Mouse (Mus musculus) cerebellum, adult 11 months (tissue): ENCODE data around the gene Gm13695.
"Not testable (repeated sequence)": the region's sequence is repeated elsewhere in the genome, so short reads cannot be mapped to it uniquely, and the experiment has no call there.

Source experiments
- DNase-seq: peaks from one replicate; pipeline ENCODE4 v3.0.0; 2022

Gm13695 gene

DNA sequence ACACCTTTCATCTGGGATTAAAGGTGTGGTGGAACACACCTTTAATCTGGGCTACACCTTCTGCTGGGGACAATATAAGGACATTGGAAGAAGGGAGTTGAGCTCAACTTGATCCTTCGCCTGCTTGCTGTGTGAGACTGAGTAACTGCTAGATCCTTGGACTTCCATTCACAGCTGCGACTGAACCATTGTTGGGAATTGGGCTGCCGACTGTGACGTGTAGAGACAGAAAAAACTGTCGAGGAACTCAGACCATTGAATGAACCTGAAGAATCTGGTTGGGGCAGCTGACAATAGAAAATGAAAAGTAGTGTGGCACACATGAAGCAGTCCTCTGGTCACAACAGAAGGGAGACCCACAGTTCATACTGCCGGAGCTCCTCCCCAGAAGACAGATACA, at the start of gene Gm13695:
Gm13695 (plus strand) TSS at position 301 of the 400 bp plus-strand sequence.
- DNase-seq, result not testable (repeated sequence)

DNA sequence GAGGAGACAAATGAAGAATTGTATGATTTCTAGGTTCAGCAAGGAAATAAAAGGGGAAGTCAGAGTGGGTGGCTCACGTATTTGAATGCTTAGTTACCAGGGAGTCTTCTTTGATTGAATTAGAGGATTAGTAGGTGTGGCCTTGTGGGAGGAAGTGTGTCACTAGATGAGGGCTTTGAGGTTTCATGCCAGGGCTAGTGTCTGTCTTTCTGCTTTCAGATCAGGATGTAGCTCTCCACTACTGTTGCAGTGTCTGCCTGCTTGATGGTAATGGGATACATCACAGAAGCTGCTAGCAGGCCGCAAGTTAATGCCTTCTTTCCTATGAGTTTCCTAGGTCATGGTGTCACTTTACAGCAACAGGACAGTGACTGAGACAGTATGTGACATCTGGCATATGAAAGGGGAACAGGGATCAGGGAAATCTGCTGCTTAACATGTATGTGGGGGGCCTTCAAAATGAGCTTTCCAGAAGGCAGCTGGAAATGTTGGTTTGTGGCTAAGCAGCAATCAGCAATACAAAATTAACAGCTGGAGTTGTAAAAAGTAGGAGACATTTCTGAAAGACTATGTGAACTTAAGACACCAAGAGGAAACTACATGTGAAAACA, 37.5 kb upstream of the Gm13695 start:
- no peak for DNase-seq

DNA sequence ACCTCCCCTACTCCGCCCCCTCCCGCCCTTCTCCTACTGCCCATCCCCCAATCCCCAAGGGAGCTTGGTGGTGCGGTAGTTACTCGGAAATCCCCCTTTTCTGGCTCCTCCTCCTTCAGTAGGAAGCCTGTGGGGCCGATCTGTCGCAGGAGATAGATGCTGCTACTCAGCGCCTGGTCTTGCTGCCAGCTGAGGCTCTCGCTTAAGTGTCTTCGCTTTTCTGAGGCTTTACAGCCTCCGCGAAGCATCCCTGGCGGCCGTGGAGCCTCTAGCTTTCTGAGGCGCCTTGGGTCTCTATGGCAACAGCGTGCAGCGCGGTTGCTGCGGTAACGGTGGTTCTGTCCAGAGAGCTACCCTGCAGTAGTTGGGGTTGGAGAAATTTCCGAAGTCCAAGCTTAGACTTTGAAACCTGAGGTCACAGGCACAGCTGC, 26.2 kb upstream of the Gm13695 start, which contains the start of gene Zswim2:
Zswim2 (minus strand) TSS at position 298 of the 431 bp plus-strand sequence.
- DNase-seq, result peak; percentile 25

DNA sequence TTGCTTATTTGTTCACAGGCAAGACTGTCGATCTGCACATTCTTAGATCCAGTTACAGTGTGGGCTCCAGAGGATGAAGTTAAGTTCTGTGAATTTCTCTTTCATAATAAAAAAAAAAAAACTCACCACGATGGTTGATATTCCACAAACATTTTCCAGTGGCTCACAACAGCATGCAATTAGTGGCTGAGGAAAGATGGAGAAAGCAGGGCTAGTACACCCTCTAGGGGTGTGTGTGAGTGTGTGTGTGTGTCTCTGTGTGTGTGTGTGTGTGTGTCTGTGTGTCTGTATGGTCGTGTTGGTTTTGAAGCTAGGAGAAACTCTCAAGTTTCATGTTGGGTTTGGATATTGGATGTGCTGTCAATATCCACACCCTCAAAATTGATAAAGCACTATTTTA, 25.7 kb upstream of the Gm13695 start:
- DNase-seq, result no peak

DNA sequence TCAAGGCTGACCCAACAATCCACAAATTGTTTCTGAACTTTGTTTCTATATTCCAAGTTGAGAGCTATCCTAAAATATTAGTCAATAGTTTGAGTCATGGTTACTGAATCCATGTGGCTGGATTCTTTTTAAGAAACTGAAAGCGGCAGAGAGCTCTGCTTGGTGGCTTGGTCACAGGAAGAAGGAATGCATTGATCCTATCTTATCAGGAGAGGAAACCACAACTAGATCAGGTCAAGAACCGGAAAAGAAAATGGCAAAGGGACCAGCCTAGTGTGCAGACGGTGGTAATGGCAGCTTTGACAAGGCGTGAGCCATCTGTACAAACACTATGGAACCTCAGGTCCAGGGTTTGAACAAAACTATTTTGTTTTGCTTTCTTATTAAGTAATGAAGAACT, 25.3 kb upstream of the Gm13695 start:
- DNase-seq, result no peak

DNA sequence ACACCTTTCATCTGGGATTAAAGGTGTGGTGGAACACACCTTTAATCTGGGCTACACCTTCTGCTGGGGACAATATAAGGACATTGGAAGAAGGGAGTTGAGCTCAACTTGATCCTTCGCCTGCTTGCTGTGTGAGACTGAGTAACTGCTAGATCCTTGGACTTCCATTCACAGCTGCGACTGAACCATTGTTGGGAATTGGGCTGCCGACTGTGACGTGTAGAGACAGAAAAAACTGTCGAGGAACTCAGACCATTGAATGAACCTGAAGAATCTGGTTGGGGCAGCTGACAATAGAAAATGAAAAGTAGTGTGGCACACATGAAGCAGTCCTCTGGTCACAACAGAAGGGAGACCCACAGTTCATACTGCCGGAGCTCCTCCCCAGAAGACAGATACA, 11.7 kb upstream of the Gm13695 start, which contains the start of gene Gm13698:
Gm13698 (plus strand) TSS at position 301 of the 400 bp plus-strand sequence.
- not testable (repeated sequence) for DNase-seq

DNA sequence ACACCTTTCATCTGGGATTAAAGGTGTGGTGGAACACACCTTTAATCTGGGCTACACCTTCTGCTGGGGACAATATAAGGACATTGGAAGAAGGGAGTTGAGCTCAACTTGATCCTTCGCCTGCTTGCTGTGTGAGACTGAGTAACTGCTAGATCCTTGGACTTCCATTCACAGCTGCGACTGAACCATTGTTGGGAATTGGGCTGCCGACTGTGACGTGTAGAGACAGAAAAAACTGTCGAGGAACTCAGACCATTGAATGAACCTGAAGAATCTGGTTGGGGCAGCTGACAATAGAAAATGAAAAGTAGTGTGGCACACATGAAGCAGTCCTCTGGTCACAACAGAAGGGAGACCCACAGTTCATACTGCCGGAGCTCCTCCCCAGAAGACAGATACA, 5.9 kb upstream of the Gm13695 start, which contains the start of gene Gm13693:
Gm13693 (plus strand) TSS at position 301 of the 400 bp plus-strand sequence.
- DNase-seq, result not testable (repeated sequence)

DNA sequence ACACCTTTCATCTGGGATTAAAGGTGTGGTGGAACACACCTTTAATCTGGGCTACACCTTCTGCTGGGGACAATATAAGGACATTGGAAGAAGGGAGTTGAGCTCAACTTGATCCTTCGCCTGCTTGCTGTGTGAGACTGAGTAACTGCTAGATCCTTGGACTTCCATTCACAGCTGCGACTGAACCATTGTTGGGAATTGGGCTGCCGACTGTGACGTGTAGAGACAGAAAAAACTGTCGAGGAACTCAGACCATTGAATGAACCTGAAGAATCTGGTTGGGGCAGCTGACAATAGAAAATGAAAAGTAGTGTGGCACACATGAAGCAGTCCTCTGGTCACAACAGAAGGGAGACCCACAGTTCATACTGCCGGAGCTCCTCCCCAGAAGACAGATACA, 5.7 kb downstream of the Gm13695 start, which contains the start of gene Gm13696:
Gm13696 (plus strand) TSS at position 301 of the 400 bp plus-strand sequence.
- DNase-seq, result not testable (repeated sequence)

DNA sequence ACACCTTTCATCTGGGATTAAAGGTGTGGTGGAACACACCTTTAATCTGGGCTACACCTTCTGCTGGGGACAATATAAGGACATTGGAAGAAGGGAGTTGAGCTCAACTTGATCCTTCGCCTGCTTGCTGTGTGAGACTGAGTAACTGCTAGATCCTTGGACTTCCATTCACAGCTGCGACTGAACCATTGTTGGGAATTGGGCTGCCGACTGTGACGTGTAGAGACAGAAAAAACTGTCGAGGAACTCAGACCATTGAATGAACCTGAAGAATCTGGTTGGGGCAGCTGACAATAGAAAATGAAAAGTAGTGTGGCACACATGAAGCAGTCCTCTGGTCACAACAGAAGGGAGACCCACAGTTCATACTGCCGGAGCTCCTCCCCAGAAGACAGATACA, 11.5 kb downstream of the Gm13695 start, which contains the start of gene Gm13694:
Gm13694 (plus strand) TSS at position 301 of the 400 bp plus-strand sequence.
- DNase-seq, result not testable (repeated sequence)

DNA sequence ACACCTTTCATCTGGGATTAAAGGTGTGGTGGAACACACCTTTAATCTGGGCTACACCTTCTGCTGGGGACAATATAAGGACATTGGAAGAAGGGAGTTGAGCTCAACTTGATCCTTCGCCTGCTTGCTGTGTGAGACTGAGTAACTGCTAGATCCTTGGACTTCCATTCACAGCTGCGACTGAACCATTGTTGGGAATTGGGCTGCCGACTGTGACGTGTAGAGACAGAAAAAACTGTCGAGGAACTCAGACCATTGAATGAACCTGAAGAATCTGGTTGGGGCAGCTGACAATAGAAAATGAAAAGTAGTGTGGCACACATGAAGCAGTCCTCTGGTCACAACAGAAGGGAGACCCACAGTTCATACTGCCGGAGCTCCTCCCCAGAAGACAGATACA, 17.3 kb downstream of the Gm13695 start, which contains the start of gene Gm13697:
Gm13697 (plus strand) TSS at position 301 of the 400 bp plus-strand sequence.
- DNase-seq, result not testable (repeated sequence)

DNA sequence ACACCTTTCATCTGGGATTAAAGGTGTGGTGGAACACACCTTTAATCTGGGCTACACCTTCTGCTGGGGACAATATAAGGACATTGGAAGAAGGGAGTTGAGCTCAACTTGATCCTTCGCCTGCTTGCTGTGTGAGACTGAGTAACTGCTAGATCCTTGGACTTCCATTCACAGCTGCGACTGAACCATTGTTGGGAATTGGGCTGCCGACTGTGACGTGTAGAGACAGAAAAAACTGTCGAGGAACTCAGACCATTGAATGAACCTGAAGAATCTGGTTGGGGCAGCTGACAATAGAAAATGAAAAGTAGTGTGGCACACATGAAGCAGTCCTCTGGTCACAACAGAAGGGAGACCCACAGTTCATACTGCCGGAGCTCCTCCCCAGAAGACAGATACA, 23.1 kb downstream of the Gm13695 start, which contains the start of gene Gm13691:
Gm13691 (plus strand) TSS at position 301 of the 400 bp plus-strand sequence.
- DNase-seq, result not testable (repeated sequence)

DNA sequence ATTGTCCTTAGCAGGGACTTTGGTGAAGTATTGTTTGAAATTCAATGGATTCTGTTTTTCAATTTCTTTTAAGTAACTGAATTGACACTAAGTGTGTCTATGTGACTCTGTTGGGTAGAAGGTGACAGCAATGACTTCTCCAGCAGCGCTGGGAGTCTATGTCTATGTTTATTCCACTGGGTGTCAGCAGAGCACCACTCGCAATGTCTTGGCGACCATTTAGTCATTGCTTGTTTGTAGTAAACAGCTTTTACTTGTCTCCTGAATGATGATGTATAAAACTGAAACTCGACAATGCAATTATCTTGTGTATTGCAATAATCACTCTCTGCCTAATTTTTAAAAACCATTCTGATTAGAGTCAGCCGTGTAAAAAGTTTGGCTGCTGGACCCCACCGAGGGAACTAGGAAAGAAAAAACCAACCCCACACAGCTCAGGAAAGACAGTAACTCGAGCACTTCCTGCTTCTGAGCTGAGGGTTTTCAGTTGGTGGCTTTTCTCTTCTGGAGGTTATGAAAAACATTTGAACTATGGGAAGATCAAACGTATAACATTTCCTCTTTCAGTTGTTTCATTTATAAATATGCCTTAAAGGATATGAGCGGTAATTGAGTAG, 26.6 kb downstream of the Gm13695 start:
- not testable (repeated sequence) for DNase-seq

DNA sequence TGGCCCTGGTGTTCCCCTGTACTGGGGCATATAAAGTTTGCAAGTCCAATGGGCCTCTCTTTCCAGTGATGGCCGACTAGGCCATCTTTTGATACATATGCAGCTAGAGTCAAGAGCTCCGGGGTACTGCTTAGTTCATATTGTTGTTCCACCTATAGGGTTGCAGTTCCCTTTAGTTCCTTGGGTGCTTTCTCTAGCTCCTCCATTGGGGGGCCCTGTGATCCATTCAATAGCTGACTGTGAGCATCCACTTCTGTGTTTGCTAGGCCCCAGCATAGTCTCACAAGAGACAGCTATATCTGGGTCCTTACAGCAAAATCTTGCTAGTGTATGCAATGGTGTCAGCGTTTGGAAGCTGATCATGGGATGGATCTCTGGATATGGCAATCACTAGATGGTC, 27.4 kb downstream of the Gm13695 start:
- DNase-seq, result not testable (repeated sequence)

DNA sequence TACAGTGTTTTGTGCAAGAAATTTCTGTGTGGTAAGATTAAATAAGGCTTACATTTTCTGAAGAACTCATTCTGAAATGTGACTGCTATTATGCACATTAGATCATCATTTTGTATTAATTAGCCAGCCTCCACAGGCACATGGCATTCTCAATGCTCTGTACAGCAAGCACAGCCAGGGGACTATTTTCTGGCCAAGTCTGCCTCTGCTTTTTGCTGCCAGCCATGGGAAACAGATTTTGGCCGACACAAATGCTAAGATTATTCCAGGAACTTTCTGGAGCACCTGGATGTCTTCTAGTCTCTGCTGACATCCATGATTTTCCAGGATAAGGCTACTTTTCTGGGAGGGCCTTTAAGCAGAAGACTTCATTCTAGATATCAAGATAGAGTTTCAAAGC, 41.8 kb downstream of the Gm13695 start:
- no peak for DNase-seq

DNA sequence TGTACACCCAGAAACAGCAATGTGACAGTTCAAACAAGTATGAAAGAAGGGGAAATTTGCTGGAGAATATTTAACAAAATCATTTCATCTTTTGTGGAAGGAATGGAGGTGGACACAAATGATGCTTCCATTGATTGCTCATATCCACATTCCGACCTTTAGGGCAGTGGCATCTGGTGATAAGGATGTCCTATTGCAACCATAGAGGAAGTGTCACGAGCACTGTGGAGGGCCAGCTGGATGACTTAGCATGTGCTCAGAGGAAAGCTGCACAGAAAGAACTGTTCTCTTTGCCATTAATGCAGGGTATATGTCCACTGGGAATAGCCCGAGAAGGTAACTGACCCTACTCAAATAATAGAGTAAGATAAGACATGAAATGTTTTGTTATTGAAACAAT, 42.7 kb downstream of the Gm13695 start:
- DNase-seq, result no peak

DNA sequence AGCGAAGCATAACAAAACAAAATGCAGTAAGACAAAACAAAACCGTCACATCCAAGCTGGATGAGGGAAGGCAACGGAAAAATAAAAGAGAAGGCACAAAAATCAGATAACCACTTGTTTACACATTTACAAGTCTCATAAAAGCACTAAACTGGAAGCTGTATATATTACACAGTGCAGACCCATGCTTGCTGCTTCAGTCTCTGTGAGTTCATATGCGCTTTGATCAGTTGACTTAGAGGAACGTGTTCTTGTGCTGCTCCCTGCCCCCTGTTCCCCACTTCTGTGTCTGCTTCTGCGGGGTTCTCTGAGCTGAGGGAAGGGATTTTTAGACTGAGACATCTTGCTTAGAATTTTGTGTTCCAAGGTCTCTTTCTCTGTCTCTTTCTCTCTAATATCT, 47.5 kb downstream of the Gm13695 start:
- DNase-seq, result no peak

DNA sequence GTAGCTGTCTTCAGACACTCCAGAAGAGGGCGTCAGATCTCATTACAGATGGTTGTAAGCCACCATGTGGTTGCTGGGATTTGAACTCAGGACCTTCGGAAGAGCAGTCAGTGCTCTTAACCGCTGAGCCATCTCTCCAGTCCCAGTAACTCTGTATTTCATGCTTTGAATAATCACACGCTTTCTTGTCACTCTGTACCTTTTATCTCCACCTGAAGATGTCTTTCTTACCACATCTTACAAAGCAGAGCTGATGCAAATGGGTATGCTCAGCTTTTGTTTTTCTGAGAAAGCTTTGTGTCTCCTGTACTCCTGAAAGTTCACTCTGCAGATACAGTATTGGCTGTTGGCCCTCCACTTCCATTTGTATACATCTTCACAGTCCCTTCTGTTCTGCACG, 49.2 kb downstream of the Gm13695 start:
- DNase-seq, result not testable (repeated sequence)

DNA sequence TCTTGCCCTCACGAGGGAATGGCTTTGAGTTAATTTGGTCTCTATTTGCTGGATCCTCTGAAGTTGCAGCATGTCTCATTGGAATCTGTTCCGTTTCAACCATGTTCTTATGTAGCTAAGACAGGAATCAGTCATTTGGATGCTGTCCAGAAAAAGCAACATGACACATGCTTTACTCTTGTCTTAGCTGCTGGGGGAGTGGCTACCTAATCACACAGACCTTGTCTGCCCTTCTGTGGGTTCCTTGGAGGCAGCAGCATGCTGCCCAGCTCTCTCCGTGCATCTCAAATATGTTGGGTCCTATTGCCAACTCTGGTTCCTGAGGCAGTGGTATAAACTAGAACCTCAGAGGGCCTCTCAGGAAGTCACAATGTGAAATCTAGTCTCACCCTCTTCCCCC, 51.2 kb downstream of the Gm13695 start:
- no peak for DNase-seq
